Mouse (Mus musculus) bone marrow macrophage, adult 2 months (primary cell): ENCODE measurements around the gene Iqschfp.

Experiments
- CTCF ChIP-seq: IDR thresholded peaks from 2 replicates; pipeline ENCODE4 v1.5.1; 2012; ENCODE audit warnings: low read depth, mild to moderate bottlenecking, low read length, moderate library complexity
- POLR2A ChIP-seq: IDR thresholded peaks from 2 replicates; pipeline ENCODE4 v1.6.1; 2012; ENCODE audit warnings: mild to moderate bottlenecking, low read depth, low read length, borderline replicate concordance

GRCm38 (mm10) chr3:68544811-68545210 lies 652.8 kb downstream of the Iqschfp start:
- TF ChIP-seq POLR2A: no peak
- TF ChIP-seq CTCF: no peak
